Mouse (Mus musculus): ENCODE results near the gene Mat2a. TPM values are rescaled to one million over a fixed set of nuclear protein-coding genes. Genes with fewer than 3 reads are reported as not detected.
A peak's percentile ranks its signal among the peaks of the same experiment; 100 is the strongest.
"Not testable (repeated sequence)": the region's sequence is repeated elsewhere in the genome, so short reads cannot be mapped to it uniquely, and the experiment has no call there.

Gene Mat2a
- polyA plus RNA-seq, 1 experiment from 2014 or later, result 320 TPM

GRCm38 (mm10) chr6:72473264-72474041 lies 34.1 kb upstream of the Mat2a start:
- Histone ChIP-seq H3K4me1 (replicated peaks; ENCODE audit: insufficient read depth, low read length) (0 out of 2 replicates have a peak, but pooled peaks cover 6% of the 10 kb centered on the region), H3K9me3 (replicated peaks; ENCODE audit: low read length) (no peaks in the 10 kb centered on the region), H3K4me3 (replicated peaks; ENCODE audit: low read depth, low read length) (no peak overlapping the region), H3K27me3 (ENCODE audit: insufficient read depth, low read length) (no peaks in the 10 kb centered on the region), H3K36me3 (ENCODE audit: insufficient read depth, low read length) (no peaks in the 10 kb centered on the region), H3K9ac (ENCODE audit: low read depth, low read length) (no peak overlapping the region), H3K4me2 (ENCODE audit: low read length) (no peak overlapping the region), H3K27ac (no peak overlapping the region)
- WGBS, result 36% methylated on average over 14 of the region's 14 CpGs
- TF ChIP-seq CTCF (IDR thresholded peaks at IDR 0.05; ENCODE audit: low read depth), result no peak
- peak; percentile 44 for ATAC-seq (replicated peaks; ENCODE audit: low FRiP score, low read depth)
- peak; percentile 79 for DNase-seq (ENCODE audit: low spot score)

DNA sequence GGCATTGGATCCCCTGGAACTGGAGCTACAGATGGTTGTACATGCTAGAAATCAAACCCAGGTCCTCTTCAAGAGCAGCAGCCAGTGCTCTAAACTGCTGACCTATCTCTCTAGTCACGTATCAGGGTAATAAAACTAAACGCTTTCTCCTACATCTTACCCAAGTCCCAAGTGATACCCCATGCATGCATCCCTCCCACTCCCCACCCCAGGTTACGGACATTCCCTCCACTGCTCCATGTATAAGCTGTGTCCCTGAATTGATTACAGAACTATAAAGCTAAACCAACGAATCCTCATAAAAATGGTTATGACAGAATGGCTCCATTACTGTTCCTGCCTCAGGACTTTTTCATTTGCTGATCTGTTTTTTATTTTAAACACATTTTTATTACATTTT lies 26.8 kb upstream of the Mat2a start:
- no peak for DNase-seq (ENCODE audit: low spot score)
- Histone ChIP-seq H3K4me2 (ENCODE audit: low read length) (no peak overlapping the region), H3K4me3 (replicated peaks; ENCODE audit: low read depth, low read length) (no peak overlapping the region), H3K27me3 (ENCODE audit: insufficient read depth, low read length) (no peaks in the 10 kb centered on the region), H3K4me1 (replicated peaks; ENCODE audit: insufficient read depth, low read length) (no peaks in the 10 kb centered on the region), H3K9me3 (replicated peaks; ENCODE audit: low read length) (no peaks in the 10 kb centered on the region), H3K9ac (ENCODE audit: low read depth, low read length) (no peak overlapping the region), H3K27ac (peak overlapping the region; percentile 10; the same call in 1 of the 2 replicates), H3K36me3 (ENCODE audit: insufficient read depth, low read length) (no peaks in the 10 kb centered on the region)
- WGBS, result 63% methylated on average over 4 of the region's 4 CpGs
- ATAC-seq (replicated peaks; ENCODE audit: low FRiP score, low read depth), result no peak
- no peak for TF ChIP-seq CTCF (IDR thresholded peaks at IDR 0.05; ENCODE audit: low read depth)

DNA sequence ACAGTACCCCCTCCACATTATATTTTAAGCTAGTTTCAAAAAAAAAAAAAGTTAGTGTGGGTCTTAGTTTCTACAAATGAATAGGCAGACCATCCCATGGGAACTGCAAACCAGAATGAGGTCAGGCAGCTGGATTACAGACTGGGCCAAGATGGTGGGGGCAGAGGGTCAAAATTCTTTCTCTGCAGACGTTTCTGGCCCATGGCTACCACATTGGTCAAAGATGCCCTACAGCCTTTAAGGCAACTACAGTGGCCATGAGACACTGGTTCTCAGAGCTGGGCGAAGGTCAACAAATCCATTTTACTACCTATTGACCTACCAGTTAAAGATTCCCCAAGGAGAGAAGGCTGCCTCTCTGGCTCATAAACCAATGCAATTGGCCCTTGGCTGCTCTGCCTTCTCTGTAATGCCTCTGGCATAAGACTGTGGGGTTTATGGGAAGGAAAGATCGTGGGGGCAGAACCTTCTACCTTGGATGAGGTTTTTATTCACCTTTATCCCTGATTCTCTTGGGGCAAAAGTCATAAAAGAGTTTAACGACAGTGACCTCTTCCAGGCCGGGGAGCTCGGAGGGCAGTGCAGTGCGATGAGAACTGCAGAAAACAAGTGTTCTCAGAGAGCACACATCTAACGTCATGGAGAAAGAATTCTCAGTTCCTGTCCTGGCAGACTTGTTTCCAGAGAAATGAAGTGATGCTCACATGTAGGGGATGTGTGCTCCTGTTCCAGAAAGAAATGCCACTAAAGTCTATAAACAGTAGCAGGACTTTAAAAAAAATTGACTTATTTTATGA lies 26.2 kb upstream of the Mat2a start:
- H3K4me1 ChIP-seq (replicated peaks; ENCODE audit: insufficient read depth, low read length), result no peaks in the 10 kb centered on the region
- H3K9ac ChIP-seq (ENCODE audit: low read depth, low read length), result no peak overlapping the region
- H3K36me3 ChIP-seq (ENCODE audit: insufficient read depth, low read length), result no peaks in the 10 kb centered on the region
- ATAC-seq (replicated peaks; ENCODE audit: low FRiP score, low read depth), result peak; percentile 80
- H3K27me3 ChIP-seq (ENCODE audit: insufficient read depth, low read length), result no peaks in the 10 kb centered on the region
- 29% methylated on average over 8 of the region's 8 CpGs for WGBS
- no peak overlapping the region for H3K4me2 ChIP-seq (ENCODE audit: low read length)
- H3K9me3 ChIP-seq (replicated peaks; ENCODE audit: low read length), result no peaks in the 10 kb centered on the region
- peak overlapping the region; percentile 10; the same call in 1 of the 2 replicates for H3K27ac ChIP-seq
- TF ChIP-seq CTCF (IDR thresholded peaks at IDR 0.05; ENCODE audit: low read depth), result no peak
- DNase-seq (ENCODE audit: low spot score), result peak; percentile 35
- no peak overlapping the region for H3K4me3 ChIP-seq (replicated peaks; ENCODE audit: low read depth, low read length)

- H3K4me3 ChIP-seq (replicated peaks; ENCODE audit: low read depth, low read length); H3K9ac ChIP-seq (ENCODE audit: low read depth, low read length); H3K9me3 ChIP-seq (replicated peaks; ENCODE audit: low read length); H3K27me3 ChIP-seq (ENCODE audit: insufficient read depth, low read length); H3K4me2 ChIP-seq (ENCODE audit: low read length); H3K36me3 ChIP-seq (ENCODE audit: insufficient read depth, low read length); H3K4me1 ChIP-seq (replicated peaks; ENCODE audit: insufficient read depth, low read length); ATAC-seq (replicated peaks; ENCODE audit: low FRiP score, low read depth); DNase-seq (ENCODE audit: low spot score); H3K27ac ChIP-seq: not testable (repeated sequence)
- 76% methylated on average over 5 of the region's 5 CpGs for WGBS
Observed at GRCm38 (mm10) chr6:72462550-72463257, 23.3 kb upstream of the Mat2a start.

- Histone ChIP-seq H3K9ac (ENCODE audit: low read depth, low read length) (no peak overlapping the region), H3K27me3 (ENCODE audit: insufficient read depth, low read length) (no peaks in the 10 kb centered on the region), H3K4me1 (replicated peaks; ENCODE audit: insufficient read depth, low read length) (0 out of 2 replicates have a peak, but pooled peaks cover 5% of the 10 kb centered on the region), H3K27ac (peak overlapping the region; percentile 50), H3K4me2 (ENCODE audit: low read length) (no peak overlapping the region), H3K36me3 (ENCODE audit: insufficient read depth, low read length) (no peaks in the 10 kb centered on the region), H3K4me3 (replicated peaks; ENCODE audit: low read depth, low read length) (no peak overlapping the region), H3K9me3 (replicated peaks; ENCODE audit: low read length) (no peaks in the 10 kb centered on the region)
- no peak for TF ChIP-seq CTCF (IDR thresholded peaks at IDR 0.05; ENCODE audit: low read depth)
- DNase-seq (ENCODE audit: low spot score) (peak; percentile 25), ATAC-seq (replicated peaks; ENCODE audit: low FRiP score, low read depth) (no peak)
- WGBS, result 38% methylated on average over 9 of the region's 9 CpGs
Observed at GRCm38 (mm10) chr6:72460036-72460801, 20.9 kb upstream of the Mat2a start.

Measured in kidney, postnatal 0 days (tissue).